Mouse (Mus musculus): ENCODE data around the gene Uck2. TPM values are rescaled to one million over a fixed set of nuclear protein-coding genes. Genes with fewer than 3 reads are reported as not detected.

The Uck2 gene
- polyA plus RNA-seq, 1 experiment from 2014 or later, result 58.4 TPM

GRCm38 (mm10) chr1:167268360-167269063 is 16.6 kb downstream of the Uck2 start:
- Histone ChIP-seq H3K9me3 (no peaks in the 10 kb centered on the region), H3K27me3 (no peaks in the 10 kb centered on the region), H3K4me2 (no peak overlapping the region), H3K9ac (no peak overlapping the region), H3K36me3 (no peaks in the 10 kb centered on the region), H3K27ac (no peak overlapping the region), H3K4me1 (replicated peaks) (peaks cover 52% of the 10 kb centered on the region), H3K4me3 (no peak overlapping the region)
- 92% methylated on average over 9 of the region's 9 CpGs for WGBS
- no peak for ATAC-seq (ENCODE audit: low FRiP score)

- H3K4me3 ChIP-seq, result no peak overlapping the region
- no peaks in the 10 kb centered on the region for H3K27me3 ChIP-seq
- H3K36me3 ChIP-seq, result no peaks in the 10 kb centered on the region
- no peak overlapping the region for H3K4me2 ChIP-seq
- no peak overlapping the region for H3K9ac ChIP-seq
- H3K27ac ChIP-seq, result no peak overlapping the region
- peaks cover 54% of the 10 kb centered on the region for H3K4me1 ChIP-seq (replicated peaks)
- no peaks in the 10 kb centered on the region for H3K9me3 ChIP-seq
- WGBS, result 84% methylated on average over 3 of the region's 3 CpGs
- ATAC-seq (ENCODE audit: low FRiP score), result no peak
Measured at GRCm38 (mm10) chr1:167266720-167267119, 18.4 kb downstream of the Uck2 start.

DNA sequence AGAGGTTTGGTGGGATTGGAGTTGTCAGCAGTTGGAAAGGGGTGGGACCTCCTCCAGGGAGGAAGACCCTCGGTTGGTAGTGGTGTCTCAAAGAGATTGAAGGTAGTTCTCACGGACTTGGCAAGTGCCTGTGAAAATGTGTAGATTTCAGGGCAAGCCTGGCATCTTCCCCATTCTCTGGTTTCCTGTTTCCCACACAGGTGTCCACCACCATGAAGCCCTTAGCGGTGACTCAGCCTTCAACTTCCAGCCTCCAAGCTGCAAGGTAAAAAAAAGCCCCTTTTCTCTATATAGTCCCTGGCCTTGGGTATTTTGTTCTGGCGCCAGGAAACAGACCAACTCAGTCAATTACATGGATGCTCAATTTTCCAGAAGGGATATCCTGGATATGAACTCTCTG is 19.8 kb downstream of the Uck2 start:
- no peaks in the 10 kb centered on the region for H3K36me3 ChIP-seq
- no peak overlapping the region for H3K27ac ChIP-seq
- no peak overlapping the region for H3K9ac ChIP-seq
- ATAC-seq (ENCODE audit: low FRiP score), result no peak
- H3K4me1 ChIP-seq (replicated peaks), result peaks cover 44% of the 10 kb centered on the region
- H3K27me3 ChIP-seq, result no peaks in the 10 kb centered on the region
- no peak overlapping the region for H3K4me2 ChIP-seq
- 93% methylated on average over 4 of the region's 4 CpGs for WGBS
- no peak overlapping the region for H3K4me3 ChIP-seq
- H3K9me3 ChIP-seq, result no peaks in the 10 kb centered on the region

DNA sequence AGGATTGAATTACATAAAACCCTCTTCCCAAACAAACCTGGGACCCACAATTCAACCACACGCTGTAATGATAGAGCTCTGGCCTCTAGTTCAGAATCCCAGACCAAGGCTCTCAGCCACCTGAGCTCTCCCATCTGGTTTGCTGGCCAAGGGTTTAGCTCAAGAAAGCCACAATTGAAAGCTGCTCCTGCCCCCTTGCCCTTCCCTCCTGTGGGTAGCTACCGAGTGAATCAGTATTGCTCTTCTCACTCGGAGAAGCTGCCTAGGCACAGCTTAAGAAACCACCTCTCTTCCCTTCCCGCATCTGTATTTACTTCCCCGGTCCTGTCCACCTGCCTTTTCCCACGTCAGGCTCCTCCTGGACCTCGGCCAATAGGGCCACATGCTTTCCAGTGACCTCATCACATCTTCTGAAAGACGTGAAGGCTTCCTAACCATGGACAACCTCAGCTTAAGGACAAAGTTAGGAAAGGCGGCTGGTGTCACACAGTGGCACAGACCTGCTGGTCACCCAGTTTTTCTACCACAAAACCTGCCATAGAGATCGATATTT is 22.6 kb downstream of the Uck2 start:
- no peak overlapping the region for H3K4me3 ChIP-seq
- no peak overlapping the region for H3K9ac ChIP-seq
- no peak overlapping the region for H3K27ac ChIP-seq
- 80% methylated on average over 10 of the region's 10 CpGs for WGBS
- H3K36me3 ChIP-seq, result no peaks in the 10 kb centered on the region
- no peaks in the 10 kb centered on the region for H3K27me3 ChIP-seq
- H3K9me3 ChIP-seq, result no peaks in the 10 kb centered on the region
- no peak overlapping the region for H3K4me2 ChIP-seq
- no peak for ATAC-seq (ENCODE audit: low FRiP score)
- peaks cover 29% of the 10 kb centered on the region for H3K4me1 ChIP-seq (replicated peaks)

- no peak overlapping the region for H3K4me3 ChIP-seq
- no peak for ATAC-seq (ENCODE audit: low FRiP score)
- WGBS, result 97% methylated on average over 11 of the region's 11 CpGs
- no peak overlapping the region for H3K9ac ChIP-seq
- peaks cover 28% of the 10 kb centered on the region for H3K4me1 ChIP-seq (replicated peaks)
- H3K9me3 ChIP-seq, result no peaks in the 10 kb centered on the region
- no peak overlapping the region for H3K27ac ChIP-seq
- no peaks in the 10 kb centered on the region for H3K27me3 ChIP-seq
- H3K36me3 ChIP-seq, result no peaks in the 10 kb centered on the region
- H3K4me2 ChIP-seq, result no peak overlapping the region
Measured at GRCm38 (mm10) chr1:167261750-167262149, 23.4 kb downstream of the Uck2 start.

- Histone ChIP-seq H3K9ac (no peak overlapping the region), H3K4me2 (no peak overlapping the region), H3K27me3 (no peaks in the 10 kb centered on the region), H3K9me3 (no peaks in the 10 kb centered on the region), H3K4me1 (replicated peaks) (peaks cover 43% of the 10 kb centered on the region), H3K36me3 (no peaks in the 10 kb centered on the region), H3K27ac (peak overlapping the region; percentile 66), H3K4me3 (no peak overlapping the region)
- ATAC-seq (ENCODE audit: low FRiP score), result no peak
- 63% methylated on average over 10 of the region's 10 CpGs for WGBS
Measured at GRCm38 (mm10) chr1:167259702-167260101, 25.4 kb downstream of the Uck2 start.

- H3K4me1 ChIP-seq (replicated peaks), result peaks cover 42% of the 10 kb centered on the region
- H3K36me3 ChIP-seq, result no peaks in the 10 kb centered on the region
- no peak overlapping the region for H3K4me3 ChIP-seq
- no peak overlapping the region for H3K27ac ChIP-seq
- no peak for ATAC-seq (ENCODE audit: low FRiP score)
- no peaks in the 10 kb centered on the region for H3K9me3 ChIP-seq
- no peak overlapping the region for H3K9ac ChIP-seq
- H3K4me2 ChIP-seq, result no peak overlapping the region
- 46% methylated on average over 15 of the region's 15 CpGs for WGBS
- no peaks in the 10 kb centered on the region for H3K27me3 ChIP-seq
Measured at GRCm38 (mm10) chr1:167256724-167257302, 28.3 kb downstream of the Uck2 start.

DNA sequence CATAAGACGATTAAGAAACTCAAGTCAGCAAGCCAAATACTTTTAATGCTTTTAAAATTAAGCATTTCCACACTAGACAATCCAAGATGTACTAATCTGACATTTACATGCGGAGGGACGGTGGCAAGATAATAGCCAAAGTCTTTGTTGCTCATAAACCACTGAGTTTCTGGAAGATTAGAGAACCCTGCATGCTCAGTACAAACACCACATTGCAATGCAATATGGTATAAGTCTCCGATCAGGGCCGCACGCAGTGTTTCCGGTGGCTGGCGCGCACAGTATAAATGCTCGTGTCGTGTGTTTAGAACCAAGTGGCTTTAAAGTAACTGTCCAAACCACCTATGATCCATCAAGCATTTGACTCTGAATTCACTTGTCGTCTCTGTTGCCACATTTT is 31.5 kb downstream of the Uck2 start:
- no peak overlapping the region for H3K9ac ChIP-seq
- 97% methylated on average over 12 of the region's 12 CpGs for WGBS

GRCm38 (mm10) chr1:167249881-167250280 is 35.2 kb downstream of the Uck2 start:
- H3K27me3 ChIP-seq, result no peaks in the 10 kb centered on the region
- peaks cover 47% of the 10 kb centered on the region for H3K4me1 ChIP-seq (replicated peaks)
- no peak overlapping the region for H3K4me2 ChIP-seq
- H3K4me3 ChIP-seq, result no peak overlapping the region
- H3K9me3 ChIP-seq, result no peaks in the 10 kb centered on the region
- WGBS, result 95% methylated on average over 8 of the region's 8 CpGs
- no peak for ATAC-seq (ENCODE audit: low FRiP score)
- H3K9ac ChIP-seq, result no peak overlapping the region
- H3K36me3 ChIP-seq, result no peaks in the 10 kb centered on the region
- H3K27ac ChIP-seq, result no peak overlapping the region

More for the DNA sequence above, 31.5 kb downstream of the Uck2 start:
- H3K4me1 ChIP-seq (replicated peaks), result peaks cover 39% of the 10 kb centered on the region
- H3K27ac ChIP-seq, result no peak overlapping the region
- ATAC-seq (ENCODE audit: low FRiP score), result no peak
- no peaks in the 10 kb centered on the region for H3K36me3 ChIP-seq
- H3K27me3 ChIP-seq, result no peaks in the 10 kb centered on the region
- H3K4me2 ChIP-seq, result no peak overlapping the region
- no peak overlapping the region for H3K4me3 ChIP-seq
- no peaks in the 10 kb centered on the region for H3K9me3 ChIP-seq

- no peak overlapping the region for H3K27ac ChIP-seq
- H3K9me3 ChIP-seq, result no peaks in the 10 kb centered on the region
- peak overlapping the region; percentile 9; the same call in 1 of the 2 replicates for H3K9ac ChIP-seq
- ATAC-seq (ENCODE audit: low FRiP score), result no peak
- no peaks in the 10 kb centered on the region for H3K36me3 ChIP-seq
- peaks cover 47% of the 10 kb centered on the region for H3K4me1 ChIP-seq (replicated peaks)
- WGBS, result 87% methylated on average over 19 of the region's 19 CpGs
- no peak overlapping the region for H3K4me3 ChIP-seq
- H3K4me2 ChIP-seq, result no peak overlapping the region
- no peaks in the 10 kb centered on the region for H3K27me3 ChIP-seq
Measured at GRCm38 (mm10) chr1:167249252-167249651, 35.9 kb downstream of the Uck2 start.

- Histone ChIP-seq H3K36me3 (no peaks in the 10 kb centered on the region), H3K4me1 (replicated peaks) (peaks cover 46% of the 10 kb centered on the region), H3K4me2 (no peak overlapping the region), H3K9ac (no peak overlapping the region), H3K9me3 (no peaks in the 10 kb centered on the region), H3K4me3 (no peak overlapping the region), H3K27me3 (no peaks in the 10 kb centered on the region), H3K27ac (no peak overlapping the region; the same call in 1 of the 2 replicates)
- ATAC-seq (ENCODE audit: low FRiP score), result no peak; the same call in 1 of the 2 replicates
- 65% methylated on average over 9 of the region's 9 CpGs for WGBS
Measured at GRCm38 (mm10) chr1:167247886-167248285, 37.2 kb downstream of the Uck2 start.

GRCm38 (mm10) chr1:167246976-167247375 is 38.1 kb downstream of the Uck2 start:
- 62% methylated on average over 8 of the region's 8 CpGs for WGBS
- Histone ChIP-seq H3K27me3 (no peaks in the 10 kb centered on the region), H3K4me1 (replicated peaks) (peaks cover 55% of the 10 kb centered on the region), H3K27ac (no peak overlapping the region), H3K9me3 (no peaks in the 10 kb centered on the region), H3K36me3 (no peaks in the 10 kb centered on the region), H3K9ac (no peak overlapping the region), H3K4me3 (no peak overlapping the region), H3K4me2 (no peak overlapping the region)
- ATAC-seq (ENCODE audit: low FRiP score), result no peak

GRCm38 (mm10) chr1:167246275-167246674 is 38.8 kb downstream of the Uck2 start:
- no peak overlapping the region for H3K9ac ChIP-seq
- H3K27ac ChIP-seq, result no peak overlapping the region
- 82% methylated on average over 9 of the region's 9 CpGs for WGBS
- H3K4me1 ChIP-seq (replicated peaks), result peaks cover 62% of the 10 kb centered on the region
- H3K27me3 ChIP-seq, result no peaks in the 10 kb centered on the region
- H3K9me3 ChIP-seq, result no peaks in the 10 kb centered on the region
- no peak for ATAC-seq (ENCODE audit: low FRiP score)
- H3K4me3 ChIP-seq, result no peak overlapping the region
- no peaks in the 10 kb centered on the region for H3K36me3 ChIP-seq
- H3K4me2 ChIP-seq, result no peak overlapping the region
